Mouse (Mus musculus) left cerebral cortex, adult 2 months (tissue): ENCODE results near the gene P2rx4. TPM values are rescaled to one million over a fixed set of nuclear protein-coding genes. Genes with fewer than 3 reads are reported as not detected.

Source experiments
- DNase-seq, 2 experiments: peaks; one replicate each; pipeline ENCODE4 v3.0.0; 2021 to 2022; ENCODE audit warnings: low spot score in 2 of 2, mixed read lengths in 1 of 2; ENCODE audit errors: extremely low spot score in 1 of 2
- H3K27ac ChIP-seq: fragments of 200-600 bp; 2 replicates; pipeline ENCODE4 v1.8.1; 2022
- H3K4me3 ChIP-seq: fragments of 200-600 bp; 2 replicates; pipeline ENCODE4 v1.8.1; 2022
- CTCF ChIP-seq: fragments of 200-600 bp; IDR thresholded peaks from 2 replicates; pipeline ENCODE4 v1.8.1; 2022; ENCODE audit warnings: antibody characterized with exemption, mild to moderate bottlenecking, moderate library complexity
- intact Hi-C: fragments of 180-260 bp; cut with DNase I; formaldehyde crosslinking; loops from one replicate; pipeline ENCODE4 v1.15.1; 2025
- total RNA-seq, 2 experiments: library from RNA; stranded (reverse); gene quantifications; 2 replicates each; pipeline ENCODE4 v1.2.3; 2021

Gene P2rx4
- total RNA-seq, 2 experiments from 2014 or later, result 19.3 to 20.1 TPM

- peak overlapping the region; percentile 63 for H3K4me3 ChIP-seq
- intact Hi-C loops, result loop anchor here (2.0 kb wide), 1 partner anchor 54 kb away; no protein-coding TSS in a partner anchor
- peak overlapping the region; percentile 99 for H3K27ac ChIP-seq
- no peak for TF ChIP-seq CTCF
- no peak for DNase-seq
Measured at GRCm38 (mm10) chr5:122706917-122707275, 448 bp upstream of the P2rx4 start.

- TF ChIP-seq CTCF, result no peak
- no peak for DNase-seq
- intact Hi-C loops, result no loop called here
- no peak overlapping the region for H3K4me3 ChIP-seq
- no peak overlapping the region; the same call in 1 of the 2 replicates for H3K27ac ChIP-seq
Measured at GRCm38 (mm10) chr5:122708819-122709218, 1.5 kb downstream of the P2rx4 start.

- DNase-seq, result no peak
- intact Hi-C loops, result no loop called here
- no peak overlapping the region for H3K4me3 ChIP-seq
- H3K27ac ChIP-seq, result no peak overlapping the region
- TF ChIP-seq CTCF, result no peak
Measured at GRCm38 (mm10) chr5:122715723-122716122, 8.4 kb downstream of the P2rx4 start.

- no peak for DNase-seq
- Histone ChIP-seq H3K4me3 (no peak overlapping the region), H3K27ac (no peak overlapping the region)
- TF ChIP-seq CTCF, result peak; percentile 14
- intact Hi-C loops, result no loop called here
Measured at GRCm38 (mm10) chr5:122716793-122717192, 9.4 kb downstream of the P2rx4 start.

GRCm38 (mm10) chr5:122718400-122718799 lies 11.1 kb downstream of the P2rx4 start:
- no peak for DNase-seq
- intact Hi-C loops, result no loop called here
- Histone ChIP-seq H3K4me3 (no peak overlapping the region), H3K27ac (no peak overlapping the region)
- no peak for TF ChIP-seq CTCF

- Histone ChIP-seq H3K27ac (no peak overlapping the region), H3K4me3 (no peak overlapping the region)
- intact Hi-C loops, result no loop called here
- TF ChIP-seq CTCF, result no peak
- DNase-seq, result no peak
Measured at GRCm38 (mm10) chr5:122719168-122719567, 11.8 kb downstream of the P2rx4 start.

- no peak overlapping the region; the same call in 1 of the 2 replicates for H3K27ac ChIP-seq
- intact Hi-C loops, result loop anchor here (5.0 kb wide), 4 partner anchors 83 to 323 kb away; partner anchors contain the start of genes Anapc7, Atp2a2 and P2rx7
- TF ChIP-seq CTCF, result no peak
- DNase-seq, result no peak
- H3K4me3 ChIP-seq, result no peak overlapping the region
Measured at GRCm38 (mm10) chr5:122725453-122725852, 18.1 kb downstream of the P2rx4 start.

DNA sequence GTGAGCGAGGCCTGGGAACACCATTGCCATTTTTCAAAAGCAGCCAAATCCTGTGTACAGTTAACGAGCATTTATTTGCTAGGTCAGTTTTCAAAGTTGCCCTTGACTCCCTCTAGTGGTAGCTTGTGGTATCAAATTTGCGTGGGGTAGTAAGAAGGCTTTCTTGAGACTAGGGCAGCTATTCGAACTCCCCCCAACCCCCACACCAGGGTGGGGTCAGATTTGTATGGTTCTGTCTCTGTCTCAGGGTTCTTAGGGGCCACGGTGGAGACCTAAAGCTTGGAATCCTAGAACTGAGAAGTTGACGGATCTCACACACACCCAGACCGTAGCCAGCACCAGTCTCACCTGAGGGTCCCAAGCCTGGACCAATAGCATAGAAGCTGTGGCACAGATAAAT lies 18.7 kb downstream of the P2rx4 start:
- intact Hi-C loops, result loop anchor here (5.0 kb wide), 4 partner anchors 84 to 324 kb away; partner anchors contain the start of genes Anapc7, Atp2a2 and P2rx7
- no peak overlapping the region for H3K4me3 ChIP-seq
- DNase-seq, result peak; percentile 74 to 76
- H3K27ac ChIP-seq, result no peak overlapping the region
- TF ChIP-seq CTCF, result peak; percentile 83

DNA sequence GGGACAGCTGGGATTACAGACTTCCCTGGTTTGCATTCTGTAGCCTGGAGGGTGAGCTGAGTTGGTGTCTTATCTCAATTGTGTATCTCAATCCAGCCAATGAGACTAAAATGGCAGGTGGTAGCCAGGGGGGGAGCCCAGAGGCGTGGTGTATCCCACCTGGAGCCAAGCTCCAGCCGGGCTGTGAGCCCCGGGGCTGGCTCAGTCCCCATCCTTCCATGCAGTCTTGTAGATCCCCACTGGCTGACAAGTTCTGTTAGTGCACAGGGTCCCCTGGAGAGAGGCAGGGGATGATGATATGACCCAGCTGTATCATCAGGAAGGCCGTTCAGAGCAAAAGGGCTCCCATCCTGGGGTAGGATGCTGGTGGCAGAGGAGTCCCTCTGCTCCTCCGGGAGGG lies 19.3 kb downstream of the P2rx4 start:
- no peak overlapping the region; the same call in 1 of the 2 replicates for H3K27ac ChIP-seq
- intact Hi-C loops, result loop anchor here (5.0 kb wide), 4 partner anchors 84 to 324 kb away; partner anchors contain the start of genes Anapc7, Atp2a2 and P2rx7
- no peak overlapping the region for H3K4me3 ChIP-seq
- no peak for DNase-seq
- TF ChIP-seq CTCF, result no peak

GRCm38 (mm10) chr5:122727096-122727495 lies 19.8 kb downstream of the P2rx4 start:
- H3K4me3 ChIP-seq, result no peak overlapping the region
- DNase-seq, result no peak
- intact Hi-C loops, result loop anchor here (5.0 kb wide), 4 partner anchors 85 to 325 kb away; partner anchors contain the start of genes Anapc7, Atp2a2 and P2rx7
- no peak overlapping the region for H3K27ac ChIP-seq
- no peak for TF ChIP-seq CTCF

GRCm38 (mm10) chr5:122730776-122731175 lies 23.4 kb downstream of the P2rx4 start:
- DNase-seq, result no peak
- H3K27ac ChIP-seq, result no peak overlapping the region
- no peak for TF ChIP-seq CTCF
- intact Hi-C loops, result no loop called here
- H3K4me3 ChIP-seq, result no peak overlapping the region

DNA sequence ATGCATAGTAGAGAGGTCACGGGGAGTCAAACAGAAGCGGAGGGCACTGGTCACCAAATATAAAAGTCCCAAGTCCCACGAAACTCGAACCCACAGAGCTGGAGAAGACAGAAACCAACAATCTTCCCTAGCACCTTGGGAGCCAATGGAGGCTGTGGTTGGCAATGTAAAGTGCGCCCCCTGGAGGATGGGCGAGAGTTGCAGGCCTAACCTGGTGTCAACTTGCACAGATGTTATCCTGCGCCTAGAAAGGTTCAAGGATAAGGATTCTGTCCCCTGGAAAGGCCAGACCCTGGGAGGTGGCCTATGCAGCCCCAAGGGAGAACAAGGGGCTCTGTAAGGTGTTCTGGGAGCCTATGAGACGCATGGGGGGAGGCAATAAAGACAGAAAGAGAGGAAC lies 24.0 kb downstream of the P2rx4 start:
- H3K27ac ChIP-seq, result peak overlapping the region; percentile 16; the same call in 1 of the 2 replicates
- peak; percentile 55 to 75 for DNase-seq
- TF ChIP-seq CTCF, result peak; percentile 85
- H3K4me3 ChIP-seq, result no peak overlapping the region
- intact Hi-C loops, result no loop called here
